Mouse (Mus musculus): ENCODE measurements around the gene Klhl41.

- TF ChIP-seq POLR2A (IDR thresholded peaks at IDR 0.05; ENCODE audit: low read depth, low read length) = no peak
- TF ChIP-seq CTCF (IDR thresholded peaks at IDR 0.05; ENCODE audit: extremely low read depth, insufficient read length, insufficient replicate concordance, low read depth, low read length) = no peak
Measured at GRCm38 (mm10) chr2:69675266-69675665, 5.3 kb downstream of the Klhl41 start.
